Mouse (Mus musculus): Measurements from ENCODE around the gene B4galt5. TPM values are rescaled to one million over a fixed set of nuclear protein-coding genes. Genes with fewer than 3 reads are reported as not detected.

Gene B4galt5
- polyA plus RNA-seq, 1 experiment from 2014 or later: 20.4 TPM

DNA sequence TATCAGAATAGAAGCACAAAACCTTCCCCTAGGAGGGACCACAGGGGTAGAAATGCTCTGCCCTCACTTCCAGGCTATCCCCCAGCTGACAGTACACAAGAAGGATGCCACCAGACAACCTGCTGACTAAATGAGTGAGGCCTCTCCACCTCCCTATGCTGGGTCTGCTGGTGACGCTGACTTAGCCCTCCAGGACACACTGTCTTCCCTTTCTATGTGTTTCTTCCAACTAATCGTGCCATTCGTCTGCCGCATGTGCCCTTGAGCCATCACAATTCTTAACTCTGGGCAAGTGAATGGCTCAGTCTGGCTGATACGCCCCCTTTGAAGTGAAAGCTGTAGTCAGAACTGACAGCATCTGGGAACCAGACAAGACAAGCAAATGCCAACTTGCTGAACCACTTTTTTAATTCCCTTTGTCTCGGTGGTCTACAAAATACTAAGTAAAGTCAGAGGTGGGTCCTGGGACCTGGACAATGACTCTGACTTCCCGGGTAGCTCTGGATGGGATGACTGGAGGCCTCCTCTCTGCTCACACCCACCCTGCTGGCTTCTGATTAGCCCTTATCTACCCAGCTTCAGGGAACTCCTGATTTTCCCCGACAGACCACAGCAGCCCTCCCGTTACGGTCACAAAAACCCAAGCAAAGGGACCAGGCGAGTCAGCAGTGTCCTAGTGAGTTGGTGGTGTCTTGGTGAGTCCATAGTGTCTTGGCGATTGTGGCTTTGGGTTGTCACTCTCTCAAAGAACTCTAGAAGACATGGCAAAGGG is 5.4 kb downstream of the B4galt5 start:
- Histone ChIP-seq H3K9ac (replicated peaks; ENCODE audit: low read length) (no peak overlapping the region), H3K4me2 (ENCODE audit: low read length) (no peak overlapping the region), H3K36me3 (ENCODE audit: control insufficient read depth, insufficient read depth, low read length) (no peaks in the 10 kb centered on the region), H3K4me1 (ENCODE audit: control insufficient read depth, insufficient read depth, low read length) (peaks cover 17% of the 10 kb centered on the region), H3K27ac (replicated peaks; ENCODE audit: low read depth, low read length) (peak overlapping the region; percentile 32), H3K4me3 (replicated peaks; ENCODE audit: low read depth, low read length) (no peak overlapping the region), H3K27me3 (ENCODE audit: control insufficient read depth, insufficient read depth, low read length) (no peaks in the 10 kb centered on the region), H3K9me3 (ENCODE audit: control insufficient read depth, low read length) (no peaks in the 10 kb centered on the region)
- ATAC-seq (ENCODE audit: low FRiP score, low TSS enrichment) (no peak), DNase-seq (no peak)
- 65% methylated on average over 12 of the region's 12 CpGs for WGBS

DNA sequence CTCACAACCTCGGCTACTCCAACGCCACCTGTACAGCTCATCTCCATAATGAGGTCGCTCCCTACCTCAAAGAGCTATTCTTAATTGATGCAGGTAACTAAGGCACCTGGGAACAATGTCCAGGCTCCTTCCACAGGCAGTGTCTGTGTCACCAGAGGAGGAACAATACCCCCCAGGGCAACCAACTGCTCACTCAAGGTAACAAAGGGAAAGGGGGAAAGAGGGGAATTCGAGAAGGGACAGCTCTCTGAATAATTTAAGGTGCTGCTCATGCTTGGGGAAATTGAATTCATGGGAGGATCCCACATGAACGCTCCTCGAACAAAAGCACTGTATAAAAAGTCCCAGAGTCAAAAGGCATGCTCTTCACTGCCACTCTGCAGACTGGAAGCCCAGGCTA is 6.1 kb downstream of the B4galt5 start:
- H3K27ac ChIP-seq (replicated peaks; ENCODE audit: low read depth, low read length): peak overlapping the region; percentile 8

DNA sequence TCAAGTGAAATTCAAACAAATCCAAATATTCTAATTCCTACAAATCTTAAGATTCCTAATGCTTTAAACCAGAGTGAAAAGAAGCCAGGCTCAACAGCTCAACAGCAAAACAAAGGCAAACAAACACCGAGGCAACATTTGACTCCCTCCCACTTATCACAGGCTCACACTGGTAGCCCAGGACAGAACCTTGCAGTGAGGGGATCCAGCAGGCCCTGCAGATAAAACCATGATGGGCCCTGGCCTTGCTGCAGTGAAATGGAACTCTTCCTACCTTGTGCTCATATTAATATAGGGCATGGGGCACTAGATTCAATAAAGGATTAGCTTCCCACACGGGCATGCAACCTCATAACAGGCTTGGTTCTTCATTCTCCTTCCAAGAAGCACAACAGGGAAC is 11.4 kb downstream of the B4galt5 start:
- Histone ChIP-seq H3K9ac (replicated peaks; ENCODE audit: low read length) (no peak overlapping the region), H3K4me3 (replicated peaks; ENCODE audit: low read depth, low read length) (no peak overlapping the region), H3K4me1 (ENCODE audit: control insufficient read depth, insufficient read depth, low read length) (peaks cover 6% of the 10 kb centered on the region), H3K36me3 (ENCODE audit: control insufficient read depth, insufficient read depth, low read length) (no peaks in the 10 kb centered on the region), H3K4me2 (ENCODE audit: low read length) (no peak overlapping the region), H3K9me3 (ENCODE audit: control insufficient read depth, low read length) (no peaks in the 10 kb centered on the region), H3K27ac (replicated peaks; ENCODE audit: low read depth, low read length) (no peak overlapping the region), H3K27me3 (ENCODE audit: control insufficient read depth, insufficient read depth, low read length) (no peaks in the 10 kb centered on the region)
- 60% methylated on average over 2 of the region's 2 CpGs for whole genome bisulfite sequencing
- no peak for DNase-seq
- ATAC-seq (ENCODE audit: low FRiP score, low TSS enrichment): no peak

More for the DNA sequence above, 6.1 kb downstream of the B4galt5 start:
- Histone ChIP-seq H3K36me3 (ENCODE audit: control insufficient read depth, insufficient read depth, low read length) (no peaks in the 10 kb centered on the region), H3K27me3 (ENCODE audit: control insufficient read depth, insufficient read depth, low read length) (no peaks in the 10 kb centered on the region), H3K9me3 (ENCODE audit: control insufficient read depth, low read length) (no peaks in the 10 kb centered on the region), H3K4me1 (ENCODE audit: control insufficient read depth, insufficient read depth, low read length) (peaks cover 17% of the 10 kb centered on the region), H3K4me3 (replicated peaks; ENCODE audit: low read depth, low read length) (no peak overlapping the region), H3K4me2 (ENCODE audit: low read length) (no peak overlapping the region), H3K9ac (replicated peaks; ENCODE audit: low read length) (no peak overlapping the region)
- no peak for ATAC-seq (ENCODE audit: low FRiP score, low TSS enrichment)
- DNase-seq: no peak
- 43% methylated on average over 6 of the region's 6 CpGs for WGBS

GRCm38 (mm10) chr2:167337214-167337512 is 11.8 kb downstream of the B4galt5 start:
- 62% methylated on average over 3 of the region's 3 CpGs for WGBS
- Histone ChIP-seq H3K9ac (replicated peaks; ENCODE audit: low read length) (no peak overlapping the region), H3K4me2 (ENCODE audit: low read length) (no peak overlapping the region), H3K27me3 (ENCODE audit: control insufficient read depth, insufficient read depth, low read length) (no peaks in the 10 kb centered on the region), H3K4me3 (replicated peaks; ENCODE audit: low read depth, low read length) (no peak overlapping the region), H3K9me3 (ENCODE audit: control insufficient read depth, low read length) (no peaks in the 10 kb centered on the region), H3K27ac (replicated peaks; ENCODE audit: low read depth, low read length) (no peak overlapping the region), H3K4me1 (ENCODE audit: control insufficient read depth, insufficient read depth, low read length) (peaks cover 6% of the 10 kb centered on the region), H3K36me3 (ENCODE audit: control insufficient read depth, insufficient read depth, low read length) (no peaks in the 10 kb centered on the region)
- DNase-seq (no peak), ATAC-seq (ENCODE audit: low FRiP score, low TSS enrichment) (no peak)

DNA sequence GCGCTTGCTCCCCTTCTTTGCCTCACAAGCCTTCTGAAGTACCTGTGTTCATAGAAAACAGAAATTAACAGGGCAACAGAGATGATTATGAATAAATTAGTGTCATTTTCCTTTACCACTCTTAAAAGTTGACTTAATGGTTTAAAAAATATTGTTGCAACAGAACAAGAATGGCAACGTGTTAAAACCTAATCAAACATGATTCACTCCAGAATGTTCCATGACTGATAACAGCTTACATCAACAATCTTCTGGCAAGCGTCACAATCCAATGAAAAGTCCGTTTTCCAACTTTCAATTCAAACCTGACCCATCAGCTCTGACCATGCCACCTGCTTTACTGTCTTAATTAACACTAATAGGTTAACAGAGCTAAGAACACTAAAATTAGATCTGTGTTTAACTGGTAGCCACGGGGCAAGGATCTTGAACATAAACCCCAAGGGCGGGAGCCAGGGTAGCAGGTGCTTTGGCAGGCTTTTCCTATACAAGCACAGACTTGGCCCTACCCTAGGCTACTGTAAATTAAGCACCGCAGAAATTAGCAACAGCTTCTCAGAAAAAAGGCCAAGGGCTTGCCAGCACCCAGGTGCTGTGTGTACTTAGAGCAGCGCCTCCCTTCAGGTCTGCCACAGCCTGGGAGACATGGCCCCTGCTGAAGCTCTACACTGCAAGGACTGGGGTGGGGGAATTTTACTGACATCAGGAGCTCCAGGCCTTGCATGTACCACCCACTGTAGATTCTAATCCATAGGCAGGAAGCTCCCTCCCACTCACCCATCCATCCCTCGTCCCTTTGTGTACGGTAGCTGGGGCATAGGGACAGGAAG is 12.4 kb downstream of the B4galt5 start:
- Histone ChIP-seq H3K27me3 (ENCODE audit: control insufficient read depth, insufficient read depth, low read length) (no peaks in the 10 kb centered on the region), H3K9ac (replicated peaks; ENCODE audit: low read length) (0 out of 2 replicates have a peak overlapping the region, but pooled peaks have one; percentile 3), H3K9me3 (ENCODE audit: control insufficient read depth, low read length) (no peaks in the 10 kb centered on the region), H3K4me3 (replicated peaks; ENCODE audit: low read depth, low read length) (no peak overlapping the region), H3K36me3 (ENCODE audit: control insufficient read depth, insufficient read depth, low read length) (no peaks in the 10 kb centered on the region), H3K4me2 (ENCODE audit: low read length) (no peak overlapping the region), H3K4me1 (ENCODE audit: control insufficient read depth, insufficient read depth, low read length) (peaks cover 7% of the 10 kb centered on the region), H3K27ac (replicated peaks; ENCODE audit: low read depth, low read length) (no peak overlapping the region; the same call in 1 of the 2 replicates)
- DNase-seq: no peak
- 69% methylated on average over 10 of the region's 10 CpGs for WGBS
- ATAC-seq (ENCODE audit: low FRiP score, low TSS enrichment): no peak

- Histone ChIP-seq H3K4me1 (ENCODE audit: control insufficient read depth, insufficient read depth, low read length) (peaks cover 20% of the 10 kb centered on the region), H3K9me3 (ENCODE audit: control insufficient read depth, low read length) (no peaks in the 10 kb centered on the region), H3K36me3 (ENCODE audit: control insufficient read depth, insufficient read depth, low read length) (no peaks in the 10 kb centered on the region), H3K4me2 (ENCODE audit: low read length) (no peak overlapping the region), H3K27ac (replicated peaks; ENCODE audit: low read depth, low read length) (no peak overlapping the region), H3K9ac (replicated peaks; ENCODE audit: low read length) (no peak overlapping the region), H3K4me3 (replicated peaks; ENCODE audit: low read depth, low read length) (no peak overlapping the region), H3K27me3 (ENCODE audit: control insufficient read depth, insufficient read depth, low read length) (no peaks in the 10 kb centered on the region)
- no peak for DNase-seq
- WGBS: 90% methylated on average over 9 of the region's 9 CpGs
- ATAC-seq (ENCODE audit: low FRiP score, low TSS enrichment): no peak
These were observed 13.9 kb downstream of the B4galt5 start for GRCm38 (mm10) chr2:167335066-167335465.

- DNase-seq (no peak), ATAC-seq (ENCODE audit: low FRiP score, low TSS enrichment) (no peak)
- Histone ChIP-seq H3K36me3 (ENCODE audit: control insufficient read depth, insufficient read depth, low read length) (no peaks in the 10 kb centered on the region), H3K4me1 (ENCODE audit: control insufficient read depth, insufficient read depth, low read length) (peaks cover 20% of the 10 kb centered on the region), H3K27me3 (ENCODE audit: control insufficient read depth, insufficient read depth, low read length) (no peaks in the 10 kb centered on the region), H3K27ac (replicated peaks; ENCODE audit: low read depth, low read length) (no peak overlapping the region), H3K9ac (replicated peaks; ENCODE audit: low read length) (no peak overlapping the region), H3K4me2 (ENCODE audit: low read length) (no peak overlapping the region), H3K9me3 (ENCODE audit: control insufficient read depth, low read length) (no peaks in the 10 kb centered on the region), H3K4me3 (replicated peaks; ENCODE audit: low read depth, low read length) (no peak overlapping the region)
- 88% methylated on average over 4 of the region's 4 CpGs for WGBS
These were observed 14.7 kb downstream of the B4galt5 start for GRCm38 (mm10) chr2:167334312-167334711.

DNA sequence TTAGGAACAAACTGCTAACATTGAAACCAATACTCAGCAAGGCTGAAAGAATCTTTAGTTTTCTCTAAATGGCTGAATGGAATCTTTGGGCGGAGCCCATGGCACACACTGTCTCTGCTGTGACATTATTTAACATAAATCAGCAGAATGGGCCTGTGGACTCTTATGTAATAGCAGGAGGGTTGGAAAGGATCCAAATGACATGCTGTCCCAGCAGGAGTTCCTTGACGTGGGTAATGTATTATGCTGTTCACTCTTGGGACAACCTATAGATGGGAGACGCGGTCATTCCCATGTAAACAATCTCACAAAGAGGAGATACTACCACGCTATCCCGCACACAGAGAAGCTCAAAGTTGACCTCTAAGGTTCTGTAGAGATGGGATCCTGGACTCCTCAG is 15.5 kb downstream of the B4galt5 start:
- WGBS: 83% methylated on average over 6 of the region's 6 CpGs

More for the DNA sequence above, 15.5 kb downstream of the B4galt5 start:
- Histone ChIP-seq H3K9ac (replicated peaks; ENCODE audit: low read length) (no peak overlapping the region), H3K36me3 (ENCODE audit: control insufficient read depth, insufficient read depth, low read length) (no peaks in the 10 kb centered on the region), H3K4me2 (ENCODE audit: low read length) (no peak overlapping the region), H3K4me3 (replicated peaks; ENCODE audit: low read depth, low read length) (no peak overlapping the region), H3K9me3 (ENCODE audit: control insufficient read depth, low read length) (no peaks in the 10 kb centered on the region), H3K4me1 (ENCODE audit: control insufficient read depth, insufficient read depth, low read length) (peaks cover 20% of the 10 kb centered on the region), H3K27ac (replicated peaks; ENCODE audit: low read depth, low read length) (no peak overlapping the region), H3K27me3 (ENCODE audit: control insufficient read depth, insufficient read depth, low read length) (no peaks in the 10 kb centered on the region)
- ATAC-seq (ENCODE audit: low FRiP score, low TSS enrichment) (no peak), DNase-seq (no peak)

Measured in midbrain, embryonic 14.5 days (tissue).